Mouse (Mus musculus) hindbrain, embryonic 12.5 days (tissue): ENCODE measurements around the gene Slc10a7. TPM values are rescaled to one million over a fixed set of nuclear protein-coding genes. Genes with fewer than 3 reads are reported as not detected.

Experiments used
- ATAC-seq: fragments of 200-750 bp; cut with Nextera tagmentation; 2 replicates; pipeline ENCODE4 v1.8.0; 2017; ENCODE audit warnings: moderate TSS enrichment; ENCODE audit not compliant: low FRiP score
- H3K27ac ChIP-seq: fragments of 300-500 bp; sonication (generic); 2 replicates; pipeline ENCODE4 v1.5.1; 2016; ENCODE audit warnings: mild to moderate bottlenecking
- H3K27me3 ChIP-seq: fragments of 300-500 bp; sonication (generic); 2 replicates; pipeline ENCODE4 v1.6.1; 2016; ENCODE audit warnings: mild to moderate bottlenecking
- H3K36me3 ChIP-seq: fragments of 300-500 bp; sonication (generic); 2 replicates; pipeline ENCODE4 v1.6.1; 2016; ENCODE audit warnings: mild to moderate bottlenecking
- H3K4me1 ChIP-seq: fragments of 300-500 bp; sonication (generic); 2 replicates; pipeline ENCODE4 v1.6.1; 2016
- H3K4me2 ChIP-seq: fragments of 300-500 bp; sonication (generic); replicated peaks from 2 replicates; pipeline ENCODE4 v1.6.1; 2016; ENCODE audit warnings: mild to moderate bottlenecking
- H3K4me3 ChIP-seq: fragments of 300-500 bp; sonication (generic); 2 replicates; pipeline ENCODE4 v1.5.1; 2016; ENCODE audit warnings: mild to moderate bottlenecking
- H3K9ac ChIP-seq: fragments of 300-500 bp; sonication (generic); 2 replicates; pipeline ENCODE4 v1.6.1; 2016; ENCODE audit warnings: mild to moderate bottlenecking, moderate library complexity
- H3K9me3 ChIP-seq: fragments of 300-500 bp; sonication (generic); replicated peaks from 2 replicates; pipeline ENCODE4 v1.6.1; 2016; ENCODE audit warnings: mild to moderate bottlenecking
- WGBS: fragments of 180-500 bp; shearing (Covaris S2); methylation state at CpG from one replicate; pipeline ENCODE4 v1.1.7; 2016; 5-methylcytosine and 5-hydroxymethylcytosine counted together
- polyA plus RNA-seq: library from polyadenylated mRNA; unstranded; fragments of >200 nt; fragmentation: Nextera tagmentation; extraction: Ambion mirVana; gene quantifications from 2 replicates; pipeline ENCODE4 v1.2.1, GENCODE M21; 2016

Gene Slc10a7
- polyA plus RNA-seq, 1 experiment from 2014 or later: 14.3 TPM

GRCm38 (mm10) chr8:78555817-78556216, 46.7 kb downstream of the Slc10a7 start:
- Histone ChIP-seq H3K4me2 (no peak overlapping the region), H3K27ac (no peak overlapping the region), H3K9me3 (no peaks in the 10 kb centered on the region), H3K9ac (no peak overlapping the region), H3K4me3 (no peak overlapping the region), H3K36me3 (0 out of 2 replicates have a peak, but pooled peaks cover 5% of the 10 kb centered on the region), H3K27me3 (no peaks in the 10 kb centered on the region), H3K4me1 (peaks cover 30% of the 10 kb centered on the region)
- ATAC-seq: no peak
- 89% methylated on average over 4 of the region's 4 CpGs for WGBS

GRCm38 (mm10) chr8:78556773-78557434, 47.8 kb downstream of the Slc10a7 start:
- H3K9me3 ChIP-seq: peaks cover 5% of the 10 kb centered on the region; the same call in 1 of the 2 replicates
- H3K36me3 ChIP-seq: 0 out of 2 replicates have a peak, but pooled peaks cover 5% of the 10 kb centered on the region
- H3K9ac ChIP-seq: no peak overlapping the region
- peak overlapping the region; percentile 34 for H3K4me2 ChIP-seq
- no peaks in the 10 kb centered on the region for H3K27me3 ChIP-seq
- ATAC-seq: peak; percentile 88
- H3K4me1 ChIP-seq: peaks cover 30% of the 10 kb centered on the region
- H3K4me3 ChIP-seq: no peak overlapping the region
- H3K27ac ChIP-seq: peak overlapping the region; percentile 66
- WGBS: 23% methylated on average over 11 of the region's 11 CpGs

GRCm38 (mm10) chr8:78561620-78562019, 52.5 kb downstream of the Slc10a7 start:
- ATAC-seq: no peak
- WGBS: 89% methylated on average over 6 of the region's 6 CpGs
- H3K27me3 ChIP-seq: no peaks in the 10 kb centered on the region
- peaks cover 5% of the 10 kb centered on the region; the same call in 1 of the 2 replicates for H3K9me3 ChIP-seq
- peaks cover 24% of the 10 kb centered on the region for H3K4me1 ChIP-seq
- no peak overlapping the region for H3K9ac ChIP-seq
- no peak overlapping the region for H3K4me3 ChIP-seq
- H3K27ac ChIP-seq: no peak overlapping the region
- no peaks in the 10 kb centered on the region for H3K36me3 ChIP-seq
- no peak overlapping the region for H3K4me2 ChIP-seq

- ATAC-seq: no peak
- Histone ChIP-seq H3K9ac (no peak overlapping the region), H3K36me3 (no peaks in the 10 kb centered on the region), H3K27me3 (no peaks in the 10 kb centered on the region), H3K4me3 (no peak overlapping the region), H3K4me1 (0 out of 2 replicates have a peak, but pooled peaks cover 8% of the 10 kb centered on the region), H3K27ac (no peak overlapping the region), H3K9me3 (peaks cover 5% of the 10 kb centered on the region; the same call in 1 of the 2 replicates), H3K4me2 (no peak overlapping the region)
- WGBS: 81% methylated on average over 2 of the region's 2 CpGs
These were observed 54.4 kb downstream of the Slc10a7 start for GRCm38 (mm10) chr8:78563466-78564058.

- no peak for ATAC-seq
- no peak overlapping the region for H3K4me2 ChIP-seq
- H3K27me3 ChIP-seq: no peaks in the 10 kb centered on the region
- H3K9me3 ChIP-seq: peaks cover 5% of the 10 kb centered on the region; the same call in 1 of the 2 replicates
- no peak overlapping the region for H3K4me3 ChIP-seq
- no peaks in the 10 kb centered on the region for H3K36me3 ChIP-seq
- no peak overlapping the region for H3K9ac ChIP-seq
- WGBS: 84% methylated on average over 5 of the region's 5 CpGs
- no peak overlapping the region for H3K27ac ChIP-seq
- 0 out of 2 replicates have a peak, but pooled peaks cover 4% of the 10 kb centered on the region for H3K4me1 ChIP-seq
These were observed 55.1 kb downstream of the Slc10a7 start for GRCm38 (mm10) chr8:78564200-78564599.

GRCm38 (mm10) chr8:78568196-78568595, 59.0 kb downstream of the Slc10a7 start:
- Histone ChIP-seq H3K4me2 (no peak overlapping the region), H3K4me3 (no peak overlapping the region), H3K9me3 (no peaks in the 10 kb centered on the region), H3K27ac (no peak overlapping the region), H3K27me3 (no peaks in the 10 kb centered on the region), H3K4me1 (peaks cover 12% of the 10 kb centered on the region), H3K36me3 (no peaks in the 10 kb centered on the region), H3K9ac (no peak overlapping the region)
- WGBS: 80% methylated on average over 8 of the region's 8 CpGs
- no peak for ATAC-seq

- Histone ChIP-seq H3K4me3 (no peak overlapping the region), H3K36me3 (no peaks in the 10 kb centered on the region), H3K4me2 (no peak overlapping the region), H3K27ac (no peak overlapping the region), H3K27me3 (no peaks in the 10 kb centered on the region), H3K9me3 (no peaks in the 10 kb centered on the region), H3K4me1 (peaks cover 13% of the 10 kb centered on the region), H3K9ac (no peak overlapping the region)
- 41% methylated on average over 9 of the region's 9 CpGs for WGBS
- ATAC-seq: peak; percentile 51; the same call in 1 of the 2 replicates
These were observed 62.4 kb downstream of the Slc10a7 start for GRCm38 (mm10) chr8:78571528-78571927.

GRCm38 (mm10) chr8:78574207-78574606, 65.1 kb downstream of the Slc10a7 start:
- no peak for ATAC-seq

GRCm38 (mm10) chr8:78577569-78577968, 68.4 kb downstream of the Slc10a7 start:
- WGBS: 33% methylated on average over 10 of the region's 10 CpGs
- no peak overlapping the region for H3K9ac ChIP-seq
- no peak overlapping the region for H3K4me3 ChIP-seq
- H3K9me3 ChIP-seq: no peaks in the 10 kb centered on the region
- H3K4me2 ChIP-seq: no peak overlapping the region
- no peaks in the 10 kb centered on the region for H3K27me3 ChIP-seq
- H3K36me3 ChIP-seq: no peaks in the 10 kb centered on the region
- ATAC-seq: peak; percentile 30; the same call in 1 of the 2 replicates
- no peak overlapping the region for H3K27ac ChIP-seq
- peaks cover 25% of the 10 kb centered on the region for H3K4me1 ChIP-seq

More at GRCm38 (mm10) chr8:78574207-78574606, 65.1 kb downstream of the Slc10a7 start:
- no peak overlapping the region for H3K27ac ChIP-seq
- peaks cover 27% of the 10 kb centered on the region for H3K4me1 ChIP-seq
- no peak overlapping the region for H3K4me3 ChIP-seq
- H3K4me2 ChIP-seq: no peak overlapping the region
- no peaks in the 10 kb centered on the region for H3K36me3 ChIP-seq
- 80% methylated on average over 7 of the region's 7 CpGs for WGBS
- no peaks in the 10 kb centered on the region for H3K9me3 ChIP-seq
- no peak overlapping the region for H3K9ac ChIP-seq
- no peaks in the 10 kb centered on the region for H3K27me3 ChIP-seq

- Histone ChIP-seq H3K9ac (no peak overlapping the region), H3K27me3 (no peaks in the 10 kb centered on the region), H3K4me3 (no peak overlapping the region), H3K4me1 (peaks cover 25% of the 10 kb centered on the region), H3K27ac (peak overlapping the region; percentile 62; the same call in 1 of the 2 replicates), H3K36me3 (no peaks in the 10 kb centered on the region), H3K9me3 (no peaks in the 10 kb centered on the region), H3K4me2 (no peak overlapping the region)
- ATAC-seq: peak; percentile 22; the same call in 1 of the 2 replicates
- 25% methylated on average over 3 of the region's 3 CpGs for WGBS
These were observed 68.9 kb downstream of the Slc10a7 start for GRCm38 (mm10) chr8:78578036-78578435.

- 80% methylated on average over 5 of the region's 5 CpGs for WGBS
- H3K27me3 ChIP-seq: no peaks in the 10 kb centered on the region
- H3K9ac ChIP-seq: no peak overlapping the region
- no peaks in the 10 kb centered on the region for H3K36me3 ChIP-seq
- no peak overlapping the region for H3K27ac ChIP-seq
- no peak for ATAC-seq
- peaks cover 9% of the 10 kb centered on the region for H3K4me1 ChIP-seq
- H3K4me3 ChIP-seq: no peak overlapping the region
- H3K4me2 ChIP-seq: no peak overlapping the region
- no peaks in the 10 kb centered on the region for H3K9me3 ChIP-seq
These were observed 75.0 kb downstream of the Slc10a7 start for GRCm38 (mm10) chr8:78584011-78584776.

- Histone ChIP-seq H3K4me3 (no peak overlapping the region), H3K9me3 (no peaks in the 10 kb centered on the region), H3K4me2 (no peak overlapping the region), H3K27ac (no peak overlapping the region), H3K36me3 (no peaks in the 10 kb centered on the region), H3K4me1 (peaks cover 5% of the 10 kb centered on the region), H3K27me3 (no peaks in the 10 kb centered on the region), H3K9ac (no peak overlapping the region)
- no peak for ATAC-seq
- WGBS: 69% methylated on average over 3 of the region's 3 CpGs
These were observed 75.7 kb downstream of the Slc10a7 start for GRCm38 (mm10) chr8:78584863-78585262.
